Mouse (Mus musculus): Measurements from ENCODE around the gene Ttll9.

- TF ChIP-seq EP300 (IDR thresholded peaks at IDR 0.05; ENCODE audit: low read depth) (no peak), CTCF (IDR thresholded peaks at IDR 0.05; ENCODE audit: low read depth) (no peak)
These were observed 34.9 kb upstream of the Ttll9 start for GRCm38 (mm10) chr2:152927371-152927770.

Measured in liver, postnatal 0 days (tissue).